Mouse (Mus musculus) forebrain, embryonic 12.5 days (tissue): Measurements from ENCODE around the gene Btrc. TPM values are rescaled to one million over a fixed set of nuclear protein-coding genes. Genes with fewer than 3 reads are reported as not detected.

ENCODE experiments used
- ATAC-seq: fragments of 200-750 bp; cut with Nextera tagmentation; 2 replicates; pipeline ENCODE4 v1.8.0; 2017; ENCODE audit warnings: moderate TSS enrichment; ENCODE audit not compliant: low FRiP score
- H3K27ac ChIP-seq: fragments of 300-500 bp; sonication (generic); 2 replicates; pipeline ENCODE4 v1.5.1; 2016; ENCODE audit warnings: mild to moderate bottlenecking
- H3K27me3 ChIP-seq: fragments of 300-500 bp; sonication (generic); 2 replicates; pipeline ENCODE4 v1.6.1; 2016; ENCODE audit warnings: mild to moderate bottlenecking
- H3K36me3 ChIP-seq: fragments of 300-500 bp; sonication (generic); replicated peaks from 2 replicates; pipeline ENCODE4 v1.6.1; 2016; ENCODE audit warnings: mild to moderate bottlenecking
- H3K4me1 ChIP-seq: fragments of 300-500 bp; sonication (generic); 2 replicates; pipeline ENCODE4 v1.6.1; 2016
- H3K4me2 ChIP-seq: fragments of 300-500 bp; sonication (generic); 2 replicates; pipeline ENCODE4 v1.6.1; 2016; ENCODE audit warnings: mild to moderate bottlenecking, moderate library complexity
- H3K4me3 ChIP-seq: fragments of 300-500 bp; sonication (generic); replicated peaks from 2 replicates; pipeline ENCODE4 v1.5.1; 2016; ENCODE audit warnings: mild to moderate bottlenecking
- H3K9ac ChIP-seq: fragments of 300-500 bp; sonication (generic); 2 replicates; pipeline ENCODE4 v1.6.1; 2016; ENCODE audit warnings: mild to moderate bottlenecking
- H3K9me3 ChIP-seq: fragments of 300-500 bp; sonication (generic); 2 replicates; pipeline ENCODE4 v1.6.1; 2016
- WGBS: fragments of 180-500 bp; shearing (Covaris S2); methylation state at CpG from one replicate; pipeline ENCODE4 v1.1.7; 2016; 5-methylcytosine and 5-hydroxymethylcytosine counted together
- polyA plus RNA-seq: library from polyadenylated mRNA; unstranded; fragments of >200 nt; fragmentation: Nextera tagmentation; extraction: Ambion mirVana; gene quantifications from 2 replicates; pipeline ENCODE4 v1.2.1, GENCODE M21; 2016

Btrc gene
- polyA plus RNA-seq, 1 experiment from 2014 or later: 55.7 TPM

DNA sequence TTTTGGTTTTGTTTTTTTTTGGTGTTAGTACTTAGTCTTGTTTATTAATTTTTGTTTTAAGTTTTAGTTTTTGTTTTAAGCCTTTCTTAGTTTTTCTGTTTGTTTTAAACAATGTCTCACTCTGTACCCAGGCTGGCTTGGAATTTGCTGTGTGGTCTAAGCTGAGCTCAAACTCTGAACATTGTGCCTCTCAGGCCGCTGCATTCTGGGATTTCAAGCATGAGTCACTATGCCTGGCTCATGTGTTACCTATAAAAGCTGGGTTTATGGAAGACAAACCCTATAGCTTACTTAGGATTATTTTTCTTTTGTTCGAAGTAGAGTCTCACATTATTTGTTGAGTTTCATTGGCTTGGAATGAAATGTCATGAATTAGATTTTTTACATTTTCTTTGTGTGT, 119.9 kb downstream of the Btrc start:
- no peaks in the 10 kb centered on the region for H3K9me3 ChIP-seq
- no peak overlapping the region for H3K27ac ChIP-seq
- H3K4me1 ChIP-seq: no peaks in the 10 kb centered on the region; the same call in 1 of the 2 replicates
- no peak overlapping the region for H3K4me2 ChIP-seq
- 78% methylated on average over 2 of the region's 2 CpGs for WGBS
- ATAC-seq: no peak
- no peak overlapping the region for H3K9ac ChIP-seq
- H3K27me3 ChIP-seq: no peaks in the 10 kb centered on the region
- H3K4me3 ChIP-seq: no peak overlapping the region
- no peaks in the 10 kb centered on the region for H3K36me3 ChIP-seq

DNA sequence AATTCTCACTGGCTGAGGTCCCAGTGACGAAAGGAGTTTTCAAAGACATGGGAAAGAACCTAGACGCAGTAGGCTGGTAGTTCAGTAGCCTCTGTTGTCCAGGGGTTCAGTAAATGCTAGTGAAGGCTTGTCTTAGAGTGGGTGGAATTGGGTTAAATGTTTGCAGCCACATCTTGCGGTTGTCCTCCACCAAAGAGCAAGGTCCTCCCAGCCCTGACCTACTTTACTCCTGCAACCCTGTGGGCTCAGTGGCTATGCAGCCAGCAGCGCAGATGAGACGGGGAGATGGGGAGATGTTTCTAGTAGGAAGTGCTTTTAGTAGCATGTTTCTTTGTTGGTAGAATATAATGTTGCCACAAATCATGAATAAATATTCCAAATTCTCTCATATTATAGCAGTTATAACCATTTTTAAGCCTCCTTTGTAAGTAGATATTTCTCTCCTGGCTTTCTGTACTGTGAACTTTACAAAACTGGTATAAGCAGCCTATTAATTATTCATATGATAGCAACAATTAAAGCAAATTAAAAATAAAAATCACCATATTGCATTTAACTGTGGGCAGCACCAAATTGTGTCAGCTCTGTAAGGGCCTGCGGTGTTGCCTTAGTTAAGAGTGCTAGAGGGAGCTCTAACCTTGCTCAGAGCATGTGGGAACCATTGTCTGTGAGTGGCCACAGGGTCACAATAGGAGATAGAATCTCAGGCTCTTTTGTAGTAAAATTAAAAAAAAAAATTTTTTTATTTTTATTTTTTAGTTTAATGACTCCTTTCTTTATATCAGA, 122.9 kb downstream of the Btrc start:
- WGBS: 90% methylated on average over 6 of the region's 6 CpGs
- Histone ChIP-seq H3K27me3 (no peaks in the 10 kb centered on the region), H3K9ac (no peak overlapping the region), H3K4me2 (no peak overlapping the region), H3K4me3 (no peak overlapping the region), H3K36me3 (no peaks in the 10 kb centered on the region), H3K9me3 (no peaks in the 10 kb centered on the region), H3K27ac (no peak overlapping the region), H3K4me1 (no peaks in the 10 kb centered on the region; the same call in 1 of the 2 replicates)
- ATAC-seq: no peak

DNA sequence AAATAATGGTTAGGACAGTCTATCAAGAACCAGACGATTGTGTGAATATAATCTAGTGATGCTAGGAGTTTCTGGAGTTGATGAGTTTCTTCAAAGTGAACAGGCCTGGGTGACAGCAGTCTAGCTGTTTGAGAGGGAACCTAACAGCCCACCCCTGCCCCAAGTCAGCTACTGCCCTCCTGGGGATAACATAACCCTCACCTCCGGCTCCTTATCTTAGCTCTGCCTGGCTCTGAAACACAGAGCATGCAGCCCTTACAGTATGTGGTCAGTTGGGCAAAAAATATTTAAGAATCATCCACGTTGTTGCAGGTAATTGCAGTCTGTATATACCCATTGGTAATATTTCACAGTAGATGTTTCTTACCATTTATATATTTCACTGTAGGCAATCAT, 123.5 kb downstream of the Btrc start:
- no peaks in the 10 kb centered on the region for H3K27me3 ChIP-seq
- H3K27ac ChIP-seq: no peak overlapping the region
- no peaks in the 10 kb centered on the region for H3K9me3 ChIP-seq
- no peak overlapping the region for H3K4me2 ChIP-seq
- 86% methylated on average over 3 of the region's 3 CpGs for WGBS
- H3K9ac ChIP-seq: no peak overlapping the region
- no peak for ATAC-seq
- H3K4me3 ChIP-seq: no peak overlapping the region
- no peaks in the 10 kb centered on the region; the same call in 1 of the 2 replicates for H3K4me1 ChIP-seq
- H3K36me3 ChIP-seq: no peaks in the 10 kb centered on the region

DNA sequence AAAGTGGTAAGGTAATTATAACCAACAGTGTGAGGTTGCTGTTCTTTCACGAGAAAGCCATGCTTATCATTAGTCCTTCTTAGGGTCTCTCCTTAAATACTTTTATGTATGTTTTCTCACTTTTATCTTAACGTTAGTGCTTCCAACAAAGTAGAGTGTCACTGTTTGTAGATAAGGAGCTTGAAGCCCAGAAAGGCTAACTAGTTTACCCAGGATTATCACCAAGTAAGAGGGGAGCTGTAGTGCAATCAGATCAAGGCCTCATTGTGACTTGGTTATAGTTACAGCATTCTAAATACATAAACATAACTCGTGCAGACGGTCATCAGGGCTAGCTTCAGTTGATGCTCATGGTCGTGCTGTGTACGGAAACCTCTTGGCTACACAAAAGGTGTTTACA, 126.4 kb downstream of the Btrc start:
- Histone ChIP-seq H3K4me2 (no peak overlapping the region), H3K27ac (no peak overlapping the region), H3K27me3 (no peaks in the 10 kb centered on the region), H3K9me3 (no peaks in the 10 kb centered on the region), H3K4me1 (peaks cover 18% of the 10 kb centered on the region), H3K9ac (no peak overlapping the region), H3K4me3 (no peak overlapping the region), H3K36me3 (no peaks in the 10 kb centered on the region)
- no peak for ATAC-seq
- WGBS: 83% methylated on average over 6 of the region's 6 CpGs

DNA sequence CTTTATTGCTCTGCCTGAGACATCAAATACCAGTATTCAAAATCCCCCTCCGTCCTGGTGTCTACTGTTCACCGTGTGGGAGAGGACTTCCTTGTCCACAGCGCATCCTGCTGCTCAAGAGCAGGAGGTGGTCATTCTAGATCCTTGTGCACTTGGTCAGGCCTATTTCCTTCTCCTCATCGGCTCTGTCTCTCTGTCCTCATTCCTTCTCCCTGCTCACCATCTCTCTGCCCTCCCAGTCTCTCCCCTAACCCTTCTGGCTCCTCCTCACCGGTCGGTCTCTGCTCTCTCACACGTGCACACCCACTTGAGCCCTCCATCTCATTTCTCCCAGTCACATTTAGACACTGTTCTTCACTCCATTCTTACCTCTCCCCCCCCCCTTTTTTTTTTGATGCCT, 127.7 kb downstream of the Btrc start:
- no peak for ATAC-seq
- 78% methylated on average over 7 of the region's 7 CpGs for WGBS
- no peak overlapping the region for H3K4me3 ChIP-seq
- H3K27me3 ChIP-seq: no peaks in the 10 kb centered on the region
- H3K9me3 ChIP-seq: no peaks in the 10 kb centered on the region
- H3K4me1 ChIP-seq: peaks cover 18% of the 10 kb centered on the region
- H3K27ac ChIP-seq: no peak overlapping the region
- no peak overlapping the region for H3K4me2 ChIP-seq
- H3K9ac ChIP-seq: no peak overlapping the region
- H3K36me3 ChIP-seq: no peaks in the 10 kb centered on the region

DNA sequence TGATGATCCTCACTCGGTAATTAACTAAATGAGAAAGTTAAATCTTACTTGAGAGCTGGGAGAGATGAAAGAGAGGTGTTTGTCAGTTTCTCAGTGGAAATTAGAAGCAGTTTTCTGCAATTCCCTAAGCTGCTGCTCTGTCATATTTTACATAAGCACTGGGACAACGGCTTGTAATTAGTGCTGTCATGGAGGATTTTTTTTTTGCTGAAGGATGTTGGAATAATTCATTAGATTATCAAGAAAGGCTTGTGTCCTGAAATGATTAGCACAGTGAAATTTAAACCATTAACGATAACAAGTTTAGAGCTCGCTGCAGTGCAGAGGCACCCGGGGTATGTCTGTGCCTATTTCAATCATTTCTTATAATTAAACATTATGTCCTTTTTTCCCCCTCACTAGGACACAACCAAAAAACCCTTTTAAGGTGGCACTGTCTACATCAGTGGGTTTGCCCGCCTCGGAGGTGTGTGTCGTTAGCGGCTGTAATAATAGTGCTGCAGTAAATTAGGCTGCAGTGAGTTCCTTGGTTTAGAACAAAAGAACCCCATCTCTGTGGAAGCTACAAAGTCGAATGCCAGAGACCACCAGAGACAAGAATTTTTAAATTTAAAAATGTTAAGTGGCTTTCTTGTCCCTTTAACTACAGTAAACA, 130.7 kb downstream of the Btrc start:
- H3K4me2 ChIP-seq: no peak overlapping the region
- no peak overlapping the region for H3K4me3 ChIP-seq
- peaks cover 18% of the 10 kb centered on the region for H3K4me1 ChIP-seq
- H3K9ac ChIP-seq: no peak overlapping the region
- no peaks in the 10 kb centered on the region for H3K27me3 ChIP-seq
- WGBS: 32% methylated on average over 10 of the region's 10 CpGs
- no peaks in the 10 kb centered on the region for H3K9me3 ChIP-seq
- H3K36me3 ChIP-seq: no peaks in the 10 kb centered on the region
- no peak for ATAC-seq
- peak overlapping the region; percentile 27; the same call in 1 of the 2 replicates for H3K27ac ChIP-seq

DNA sequence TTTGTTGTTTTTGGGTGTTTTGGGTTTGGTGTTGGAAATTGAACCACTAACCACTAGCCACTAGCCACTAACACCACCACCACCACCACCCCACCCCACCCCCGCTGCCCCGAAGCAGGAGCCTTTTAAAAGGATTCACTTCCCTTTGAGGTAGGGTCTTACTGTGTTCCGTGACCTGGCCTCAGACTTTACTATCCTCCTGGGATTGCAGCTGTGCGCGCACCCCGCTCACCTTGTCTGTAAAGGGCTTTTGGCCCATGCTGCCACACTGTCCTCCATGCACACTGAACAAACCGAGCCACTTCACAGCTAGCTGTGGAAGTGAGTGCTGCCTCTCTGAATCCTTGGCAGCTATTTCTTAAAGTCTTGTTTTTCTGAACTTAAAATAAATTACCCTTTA, 141.9 kb downstream of the Btrc start:
- no peaks in the 10 kb centered on the region for H3K9me3 ChIP-seq
- H3K27ac ChIP-seq: no peak overlapping the region
- no peak overlapping the region for H3K4me3 ChIP-seq
- no peak for ATAC-seq
- peaks cover 12% of the 10 kb centered on the region; the same call in 1 of the 2 replicates for H3K36me3 ChIP-seq
- H3K4me2 ChIP-seq: no peak overlapping the region
- H3K27me3 ChIP-seq: no peaks in the 10 kb centered on the region
- WGBS: 86% methylated on average over 7 of the region's 7 CpGs
- no peaks in the 10 kb centered on the region for H3K4me1 ChIP-seq
- no peak overlapping the region for H3K9ac ChIP-seq

DNA sequence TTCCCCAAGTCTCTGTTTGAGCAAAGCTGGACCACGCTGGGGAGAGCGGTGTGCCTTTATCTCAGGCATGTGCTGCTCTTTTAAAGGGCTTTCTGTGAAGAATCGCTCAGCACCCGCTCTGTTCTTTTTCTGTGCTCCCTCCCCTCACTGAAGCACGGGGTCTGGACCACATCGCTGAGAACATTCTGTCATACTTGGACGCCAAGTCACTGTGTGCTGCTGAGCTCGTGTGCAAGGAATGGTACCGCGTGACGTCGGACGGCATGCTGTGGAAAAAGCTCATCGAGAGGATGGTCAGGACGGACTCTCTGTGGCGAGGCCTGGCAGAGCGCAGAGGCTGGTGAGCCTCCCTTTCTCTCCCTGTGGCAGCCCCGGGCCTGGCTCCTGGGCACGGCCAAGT, 144.0 kb downstream of the Btrc start:
- H3K4me3 ChIP-seq: no peak overlapping the region
- 76% methylated on average over 19 of the region's 19 CpGs for WGBS
- no peak overlapping the region for H3K27ac ChIP-seq
- no peaks in the 10 kb centered on the region for H3K27me3 ChIP-seq
- no peak for ATAC-seq
- H3K9me3 ChIP-seq: no peaks in the 10 kb centered on the region
- H3K4me2 ChIP-seq: no peak overlapping the region
- peaks cover 16% of the 10 kb centered on the region for H3K36me3 ChIP-seq
- no peak overlapping the region for H3K9ac ChIP-seq
- H3K4me1 ChIP-seq: no peaks in the 10 kb centered on the region; the same call in 1 of the 2 replicates

DNA sequence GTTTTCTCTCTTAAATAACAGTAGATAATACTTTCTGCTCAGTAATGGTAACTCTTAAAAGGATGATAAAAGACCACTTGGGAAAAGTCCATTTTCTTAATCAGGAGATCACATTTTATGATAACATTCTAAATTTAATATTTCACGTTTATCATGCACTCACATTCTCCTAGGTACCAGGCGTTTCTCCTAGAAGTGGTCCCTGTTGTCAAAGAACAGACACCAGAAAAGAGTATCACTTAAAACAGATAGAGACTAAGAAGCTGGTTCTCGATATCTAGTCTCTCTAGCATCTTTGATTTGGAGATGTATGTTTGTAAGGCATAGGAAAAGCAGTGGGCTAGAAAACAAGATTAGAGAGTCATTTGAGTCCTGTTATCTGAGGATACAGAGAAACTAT, 147.1 kb downstream of the Btrc start:
- Histone ChIP-seq H3K27me3 (no peaks in the 10 kb centered on the region), H3K27ac (no peak overlapping the region), H3K36me3 (peaks cover 20% of the 10 kb centered on the region), H3K9me3 (no peaks in the 10 kb centered on the region), H3K4me1 (no peaks in the 10 kb centered on the region; the same call in 1 of the 2 replicates), H3K9ac (no peak overlapping the region), H3K4me3 (no peak overlapping the region), H3K4me2 (no peak overlapping the region)
- no peak for ATAC-seq
- WGBS: 85% methylated on average over 3 of the region's 3 CpGs

DNA sequence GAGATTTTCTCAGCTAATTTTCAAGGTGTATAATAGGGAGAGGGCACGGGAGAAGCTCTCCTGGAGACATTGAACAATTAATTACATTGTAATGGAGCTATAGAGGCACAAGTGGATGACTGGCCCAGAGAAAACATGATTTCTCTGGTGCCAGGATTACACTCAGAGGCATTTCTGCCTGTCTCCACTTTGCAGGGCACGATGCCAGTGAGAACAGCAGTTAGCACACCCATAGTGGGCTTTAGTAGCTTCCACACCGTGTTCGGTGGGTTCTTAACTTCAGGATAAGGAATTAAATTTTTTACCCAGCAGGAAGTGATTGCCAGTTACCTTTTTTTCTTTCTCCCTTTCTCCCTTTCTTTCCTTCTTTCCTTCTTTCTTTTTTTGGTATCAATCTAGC, 147.9 kb downstream of the Btrc start:
- Histone ChIP-seq H3K27ac (no peak overlapping the region), H3K27me3 (no peaks in the 10 kb centered on the region)
- WGBS: 71% methylated on average over 4 of the region's 4 CpGs

DNA sequence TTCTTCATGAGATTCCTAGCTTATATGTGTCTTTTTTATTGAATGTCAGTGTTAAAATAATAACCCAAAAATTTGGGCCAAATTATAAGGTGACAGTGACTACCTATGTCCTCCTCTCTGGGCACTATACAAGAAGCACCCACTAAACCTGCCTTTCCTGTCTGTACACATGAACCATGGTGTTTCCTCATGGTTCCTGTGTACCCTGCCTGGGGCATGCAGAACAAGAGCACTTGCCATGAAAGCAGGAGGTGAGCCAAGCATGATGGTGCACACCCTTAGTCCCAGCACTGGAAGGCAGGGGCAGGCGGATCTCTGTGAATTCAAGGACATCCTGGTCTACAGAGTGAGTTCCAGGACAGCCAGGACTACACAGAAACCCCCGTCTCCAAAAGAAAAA, 151.8 kb downstream of the Btrc start:
- no peaks in the 10 kb centered on the region; the same call in 1 of the 2 replicates for H3K4me1 ChIP-seq
- H3K9ac ChIP-seq: no peak overlapping the region
- no peak for ATAC-seq
- H3K27me3 ChIP-seq: no peaks in the 10 kb centered on the region
- no peak overlapping the region for H3K4me2 ChIP-seq
- no peak overlapping the region for H3K4me3 ChIP-seq
- no peaks in the 10 kb centered on the region for H3K9me3 ChIP-seq
- WGBS: 92% methylated on average over 2 of the region's 2 CpGs
- peaks cover 49% of the 10 kb centered on the region for H3K36me3 ChIP-seq
- H3K27ac ChIP-seq: no peak overlapping the region

More for the DNA sequence above, 147.9 kb downstream of the Btrc start:
- no peaks in the 10 kb centered on the region for H3K9me3 ChIP-seq
- no peaks in the 10 kb centered on the region; the same call in 1 of the 2 replicates for H3K4me1 ChIP-seq
- H3K4me2 ChIP-seq: no peak overlapping the region
- H3K4me3 ChIP-seq: no peak overlapping the region
- no peak overlapping the region for H3K9ac ChIP-seq
- ATAC-seq: no peak
- H3K36me3 ChIP-seq: peaks cover 28% of the 10 kb centered on the region

DNA sequence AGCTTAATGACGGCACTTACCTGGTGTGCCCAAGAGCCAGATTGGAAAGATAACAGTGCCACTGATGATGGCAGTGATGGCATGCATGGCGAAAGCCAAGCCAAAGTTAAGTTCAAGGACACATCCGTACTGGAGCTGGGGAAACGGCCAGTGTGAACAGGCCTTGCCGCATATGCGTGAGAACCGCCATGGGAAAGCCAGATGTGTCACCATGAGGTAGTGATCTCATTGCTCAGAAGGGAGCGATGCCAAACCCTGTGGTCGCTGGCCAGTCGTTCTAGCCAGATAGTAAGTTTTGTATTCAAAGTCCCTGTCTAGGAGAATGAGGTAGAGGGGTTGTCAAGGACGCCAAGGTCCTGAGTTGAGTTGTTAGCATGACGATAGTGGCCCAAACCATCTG, 152.7 kb downstream of the Btrc start:
- no peaks in the 10 kb centered on the region for H3K4me1 ChIP-seq
- ATAC-seq: no peak
- WGBS: 92% methylated on average over 12 of the region's 12 CpGs
- no peak overlapping the region for H3K4me2 ChIP-seq
- peaks cover 58% of the 10 kb centered on the region for H3K36me3 ChIP-seq
- H3K27me3 ChIP-seq: no peaks in the 10 kb centered on the region
- no peaks in the 10 kb centered on the region for H3K9me3 ChIP-seq
- no peak overlapping the region for H3K9ac ChIP-seq
- H3K27ac ChIP-seq: no peak overlapping the region
- H3K4me3 ChIP-seq: no peak overlapping the region

DNA sequence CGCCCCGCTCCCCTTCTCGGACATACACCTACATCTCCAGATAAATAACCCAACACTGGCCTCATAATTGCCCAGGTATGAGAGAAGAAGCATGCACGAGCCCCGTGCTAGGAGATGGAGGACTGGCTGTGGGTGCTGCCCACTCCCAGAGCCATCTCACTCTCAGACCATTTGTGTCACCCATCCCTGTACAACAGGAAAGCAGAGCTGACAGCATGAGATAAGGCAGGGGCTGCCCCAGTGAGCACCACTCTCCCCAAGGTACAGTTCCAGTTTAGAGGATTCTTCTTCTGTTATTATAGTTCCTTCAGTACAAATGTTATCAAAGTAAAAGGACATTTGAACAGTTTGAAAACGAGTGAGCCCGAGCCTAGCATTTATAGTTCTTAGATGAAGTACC, 163.8 kb downstream of the Btrc start:
- Histone ChIP-seq H3K9me3 (no peaks in the 10 kb centered on the region), H3K9ac (no peak overlapping the region), H3K4me1 (no peaks in the 10 kb centered on the region), H3K36me3 (peaks cover 50% of the 10 kb centered on the region), H3K4me2 (no peak overlapping the region), H3K27ac (no peak overlapping the region), H3K4me3 (no peak overlapping the region), H3K27me3 (no peaks in the 10 kb centered on the region; the same call in 1 of the 2 replicates)
- whole genome bisulfite sequencing: 90% methylated on average over 7 of the region's 7 CpGs
- ATAC-seq: no peak
